Mouse (Mus musculus): ENCODE measurements at regions not wholly inside any gene's neighbourhood (a gene's known extent, or its start where the extent isn't known, plus 50 kb on each side); places are given as distances from the start of the nearest gene placed in this dataset.

- no peak for DNase-seq (ENCODE audit: low read depth)
These were observed 89.5 kb upstream of the Cdkn2b start for GRCm38 (mm10) chr4:89400342-89400741.

GRCm38 (mm10) chr4:89399277-89399676, 88.4 kb upstream of the Cdkn2b start:
- no peak for DNase-seq (ENCODE audit: low read depth)

GRCm38 (mm10) chr4:89396020-89396419, 85.2 kb upstream of the Cdkn2b start:
- no peak for DNase-seq (ENCODE audit: low read depth)

GRCm38 (mm10) chr4:89395336-89395735, 84.5 kb upstream of the Cdkn2b start:
- DNase-seq (ENCODE audit: low read depth) = no peak

- DNase-seq (ENCODE audit: low read depth) = no peak
These were observed 82.4 kb upstream of the Cdkn2b start for GRCm38 (mm10) chr4:89393251-89393711.

GRCm38 (mm10) chr4:89392791-89393190, 82.0 kb upstream of the Cdkn2b start:
- DNase-seq (ENCODE audit: low read depth) = no peak

- no peak for DNase-seq (ENCODE audit: low read depth)
These were observed 80.8 kb upstream of the Cdkn2b start for GRCm38 (mm10) chr4:89391463-89392308.

- DNase-seq (ENCODE audit: low read depth) = no peak
These were observed 72.7 kb upstream of the Cdkn2b start for GRCm38 (mm10) chr4:89383548-89383947.

GRCm38 (mm10) chr4:89382434-89382976, 71.7 kb upstream of the Cdkn2b start:
- DNase-seq (ENCODE audit: low read depth) = no peak

- no peak for DNase-seq (ENCODE audit: low read depth)
These were observed 70.9 kb upstream of the Cdkn2b start for GRCm38 (mm10) chr4:89381763-89382162.

- no peak for DNase-seq (ENCODE audit: low read depth)
These were observed 70.2 kb upstream of the Cdkn2b start for GRCm38 (mm10) chr4:89381077-89381476.

GRCm38 (mm10) chr4:89380330-89380945, 69.6 kb upstream of the Cdkn2b start:
- DNase-seq (ENCODE audit: low read depth) = no peak

GRCm38 (mm10) chr4:89379622-89380329, 68.9 kb upstream of the Cdkn2b start:
- DNase-seq (ENCODE audit: low read depth) = no peak

GRCm38 (mm10) chr4:89372631-89373030, 61.8 kb upstream of the Cdkn2b start:
- DNase-seq (ENCODE audit: low read depth) = no peak

GRCm38 (mm10) chr4:89368850-89369524, 58.1 kb upstream of the Cdkn2b start:
- DNase-seq (ENCODE audit: low read depth) = peak; percentile 90

GRCm38 (mm10) chr4:89366581-89367141, 55.8 kb upstream of the Cdkn2b start:
- DNase-seq (ENCODE audit: low read depth) = no peak

GRCm38 (mm10) chr4:89365875-89366274, 55.0 kb upstream of the Cdkn2b start:
- no peak for DNase-seq (ENCODE audit: low read depth)

GRCm38 (mm10) chr4:89363150-89363683, 52.4 kb upstream of the Cdkn2b start:
- DNase-seq (ENCODE audit: low read depth) = no peak

- no peak for DNase-seq (ENCODE audit: low read depth)
These were observed 51.8 kb upstream of the Cdkn2b start for GRCm38 (mm10) chr4:89362650-89363049.

GRCm38 (mm10) chr4:89361316-89361715, 50.5 kb upstream of the Cdkn2b start:
- no peak for DNase-seq (ENCODE audit: low read depth)

All from gonadal fat pad, adult 2 months (tissue).